Mouse (Mus musculus) kidney, postnatal 4 days (tissue): ENCODE results near the gene Pdcd1lg2.

Experiments used
- DNase-seq, 2 experiments: peaks; one replicate each; pipeline ENCODE4 v3.0.0; 2021; ENCODE audit warnings: mixed read lengths in 2 of 2

Gene Pdcd1lg2

DNA sequence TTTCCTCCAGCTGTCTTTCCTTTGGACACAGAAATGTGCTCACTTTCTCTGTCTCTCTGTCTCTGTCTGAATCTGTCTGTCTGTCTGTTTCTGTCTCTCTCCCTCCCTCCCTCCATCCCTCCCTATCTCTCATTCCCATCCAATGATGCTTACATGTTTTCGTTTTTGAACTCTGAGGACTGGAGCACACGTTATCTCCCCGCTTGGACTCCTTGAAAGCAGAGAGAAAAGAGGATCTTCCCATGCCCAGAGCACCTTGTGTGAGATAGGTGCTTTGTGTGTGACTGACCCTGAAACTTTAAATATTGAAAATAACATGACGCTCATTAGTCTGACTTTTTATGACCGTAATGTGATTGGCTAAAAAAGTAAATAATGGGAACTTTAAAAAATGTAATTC is 62.2 kb downstream of the Pdcd1lg2 start:
- no peak for DNase-seq

DNA sequence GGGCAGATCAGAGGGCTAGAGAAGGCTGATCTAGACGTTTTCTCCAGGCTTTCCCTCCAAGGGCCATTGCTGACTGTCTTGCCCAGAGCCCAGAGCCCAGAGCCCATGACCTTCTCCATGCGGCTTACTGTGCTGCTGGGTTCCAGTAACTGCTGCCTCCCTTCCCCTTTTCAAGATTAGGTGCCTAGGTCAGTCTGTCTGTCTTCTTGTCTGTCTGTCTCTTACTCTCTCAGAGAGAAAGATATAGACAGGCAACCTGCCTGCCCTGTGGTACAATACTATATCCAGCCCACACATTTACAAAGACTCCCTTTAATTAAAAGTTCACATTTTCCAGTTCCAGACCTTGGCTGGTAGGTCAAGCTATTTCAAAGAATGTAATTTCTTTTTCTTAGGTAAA is 64.1 kb downstream of the Pdcd1lg2 start:
- no peak for DNase-seq

DNA sequence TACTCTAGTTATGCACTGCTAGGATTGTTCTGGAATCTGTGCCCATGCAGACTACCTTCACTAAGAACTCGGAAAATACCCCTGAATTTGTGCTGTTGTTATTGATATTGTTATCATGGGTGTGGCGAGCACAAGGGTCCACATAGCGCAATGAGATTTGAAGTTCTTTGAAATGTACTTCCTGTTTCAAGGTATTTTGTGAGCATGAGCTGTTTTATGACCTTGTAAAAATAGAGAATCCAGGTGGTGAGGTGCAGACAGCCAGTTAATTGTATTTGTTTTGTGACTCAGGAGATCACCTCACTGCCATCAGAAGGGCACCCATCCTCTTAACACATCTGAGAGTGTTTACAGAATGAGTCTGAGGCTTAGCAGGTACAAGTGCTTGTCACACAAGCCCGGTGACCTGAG is 64.5 kb downstream of the Pdcd1lg2 start:
- DNase-seq = no peak

DNA sequence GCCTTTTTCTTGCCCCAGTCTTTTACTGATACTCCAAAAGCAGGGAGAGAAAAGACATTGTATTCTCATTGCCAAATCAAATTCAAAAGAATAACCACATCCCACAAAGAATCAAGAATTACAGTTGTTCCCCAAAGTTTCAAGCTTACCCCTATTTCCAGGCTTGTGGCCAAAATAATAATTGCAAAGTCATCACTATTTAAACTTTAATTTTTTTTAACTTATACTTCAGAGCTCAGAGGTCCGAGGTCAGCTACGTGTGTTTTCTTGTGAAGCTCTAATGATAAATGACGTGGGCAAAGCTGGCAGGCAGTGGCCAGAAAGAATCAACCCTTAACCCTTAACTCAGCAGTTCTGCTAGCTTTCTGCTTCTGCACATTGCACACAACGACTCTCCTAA is 67.9 kb downstream of the Pdcd1lg2 start:
- DNase-seq = no peak

DNA sequence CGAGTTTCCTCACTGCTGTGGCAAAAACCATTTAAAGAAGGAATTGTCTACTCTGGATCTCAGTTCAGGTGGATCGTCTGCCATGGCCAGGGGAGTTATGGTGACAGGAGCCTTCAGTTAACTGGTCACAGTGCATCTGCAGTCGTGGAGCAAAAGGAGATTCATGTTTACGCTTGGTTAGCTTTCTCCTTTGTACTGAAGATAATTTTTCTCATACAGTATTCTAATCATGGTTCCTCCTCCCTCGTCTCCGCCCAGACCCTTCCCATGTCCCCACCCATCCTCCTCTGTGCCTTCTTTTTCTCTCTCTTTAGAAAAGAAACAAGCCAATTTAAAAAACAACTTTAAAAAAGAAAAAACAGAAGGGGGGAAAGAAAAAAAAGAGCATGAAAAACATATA is 70.9 kb downstream of the Pdcd1lg2 start:
- no peak for DNase-seq

DNA sequence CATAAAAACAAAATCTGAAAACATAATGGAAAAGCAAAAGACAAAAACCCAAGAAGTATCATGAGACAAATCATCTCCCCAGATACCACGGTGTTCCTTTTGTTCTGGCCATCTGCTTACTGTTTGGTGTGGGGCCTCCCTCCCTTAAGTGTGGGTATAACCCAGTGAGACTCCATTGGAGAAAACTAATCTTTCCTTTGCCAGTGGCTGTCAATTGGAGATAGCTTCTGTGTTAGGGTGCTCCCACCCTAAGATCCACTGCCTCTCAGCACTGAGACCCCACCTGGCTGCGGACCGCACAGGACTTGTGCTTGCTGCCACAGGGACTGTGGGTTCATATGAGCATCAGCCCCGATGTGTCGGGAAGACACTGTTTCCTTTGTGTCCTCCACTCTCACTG is 71.4 kb downstream of the Pdcd1lg2 start:
- DNase-seq = no peak

DNA sequence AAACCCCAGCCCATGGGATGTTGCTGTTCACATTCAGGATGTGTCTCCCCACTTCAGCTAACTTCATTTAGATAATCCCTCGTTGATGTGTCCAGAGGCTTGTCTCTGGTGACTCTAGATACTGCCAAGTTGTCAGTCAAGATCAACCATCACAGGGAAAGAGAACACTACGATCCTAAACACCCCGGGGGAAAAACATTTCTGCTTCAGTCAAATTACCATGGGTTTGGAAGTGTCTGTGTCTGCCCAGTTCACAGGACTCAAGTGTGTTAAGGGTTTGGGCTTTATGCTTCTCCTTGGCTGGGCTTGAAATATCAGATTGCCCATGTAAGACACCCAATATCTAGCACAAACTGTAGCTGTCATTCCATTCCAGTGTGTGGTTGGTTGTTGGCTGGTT is 71.9 kb downstream of the Pdcd1lg2 start:
- no peak for DNase-seq

DNA sequence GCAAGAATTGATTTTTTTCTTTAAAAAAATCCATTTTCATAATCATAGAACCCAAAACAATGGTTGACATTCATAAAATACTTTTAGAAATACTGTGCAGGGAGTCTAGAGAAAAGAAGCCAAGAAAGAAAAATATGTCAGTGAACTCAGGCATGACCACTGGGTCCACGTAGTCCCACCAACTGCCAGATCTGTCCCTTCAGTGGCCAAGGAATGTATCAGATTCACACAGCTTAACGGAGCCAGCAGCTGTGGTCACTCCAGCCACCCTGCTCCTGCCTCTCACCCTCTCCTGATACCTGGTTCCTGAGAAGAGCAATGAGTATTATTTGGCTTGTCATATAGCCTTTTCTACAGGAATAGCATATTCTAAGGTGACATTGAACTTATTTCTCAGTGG is 72.7 kb downstream of the Pdcd1lg2 start:
- DNase-seq = no peak

DNA sequence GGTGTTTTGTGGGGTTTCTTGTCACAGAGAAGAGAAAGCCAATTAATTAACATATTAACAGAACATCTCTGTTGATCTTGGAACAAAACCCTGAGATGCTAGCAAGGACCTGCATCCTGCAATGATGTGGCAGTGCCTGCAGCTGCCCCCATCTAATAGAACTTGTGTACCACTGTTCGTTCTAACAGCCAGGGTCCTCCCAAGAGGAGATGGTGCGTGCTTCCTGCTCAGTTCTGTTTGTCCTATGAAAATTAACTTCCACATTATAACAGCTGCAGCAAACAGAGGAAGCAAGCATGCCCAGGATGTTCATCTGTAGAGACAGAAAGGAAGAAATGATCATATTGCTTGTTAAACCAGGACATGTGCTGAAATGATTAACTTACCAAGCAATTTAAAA is 73.8 kb downstream of the Pdcd1lg2 start:
- DNase-seq = no peak

DNA sequence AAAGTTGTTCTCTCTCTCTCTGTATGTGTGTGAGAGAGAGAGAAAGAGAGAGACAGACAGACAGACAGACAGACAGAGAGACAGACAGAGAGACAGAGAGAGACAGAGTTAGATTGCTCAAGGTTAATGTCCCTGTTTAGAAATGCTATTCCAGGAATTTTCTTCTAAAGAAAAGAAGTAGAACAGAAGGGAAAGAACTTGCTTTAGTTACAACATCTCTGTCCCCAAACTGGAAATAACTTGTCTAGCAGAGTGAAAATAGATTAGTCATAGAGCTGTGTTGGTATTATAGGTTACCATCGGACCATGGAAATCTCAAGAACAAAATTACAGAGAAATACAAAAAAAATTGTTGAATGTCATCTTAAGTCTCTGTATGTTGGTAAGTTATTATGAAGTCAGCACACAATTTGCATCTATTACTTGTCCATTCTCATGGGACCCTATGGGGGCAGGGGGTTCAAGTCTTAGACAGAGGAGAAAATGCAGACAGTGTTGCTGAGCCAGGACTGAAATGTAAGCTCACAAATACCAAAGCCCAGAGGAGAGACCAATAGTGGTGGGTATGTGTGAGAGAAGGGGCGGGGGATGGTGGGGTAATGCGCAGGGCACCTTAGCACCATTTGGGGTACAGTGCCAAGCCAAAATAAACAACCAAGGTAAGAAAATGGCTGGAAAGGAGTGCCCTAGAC is 74.7 kb downstream of the Pdcd1lg2 start:
- DNase-seq = no peak

DNA sequence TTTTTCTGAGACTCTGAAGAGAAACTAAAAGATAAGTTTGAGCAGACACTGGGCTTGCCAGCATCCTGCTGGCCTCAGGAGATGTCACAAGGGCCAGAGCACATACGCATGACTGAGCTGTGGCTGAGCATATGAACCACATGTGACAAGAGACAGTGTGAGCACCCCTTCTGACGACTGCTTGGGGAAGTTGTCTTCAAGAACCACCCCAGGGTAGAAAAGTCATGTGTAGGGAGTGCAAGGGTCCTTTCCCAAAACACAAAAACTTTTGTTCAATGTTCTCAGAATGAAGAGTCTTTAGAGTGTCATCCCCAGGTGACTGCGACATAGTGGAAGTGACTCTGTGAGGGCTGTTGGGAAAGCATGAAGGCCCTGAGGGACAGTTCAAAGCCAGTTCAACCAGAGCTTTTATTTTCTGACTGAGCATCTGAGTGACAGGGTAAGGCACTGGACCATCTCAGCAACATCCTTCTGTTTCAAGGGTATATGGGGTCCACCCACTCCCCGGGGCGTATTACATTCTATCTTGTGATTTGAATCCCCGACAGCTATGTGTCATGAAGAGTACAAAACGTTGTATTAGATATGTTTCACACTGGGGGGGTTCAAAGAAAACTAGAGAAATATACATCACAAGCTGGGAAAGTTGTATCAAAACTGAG is 76.0 kb downstream of the Pdcd1lg2 start:
- no peak for DNase-seq

DNA sequence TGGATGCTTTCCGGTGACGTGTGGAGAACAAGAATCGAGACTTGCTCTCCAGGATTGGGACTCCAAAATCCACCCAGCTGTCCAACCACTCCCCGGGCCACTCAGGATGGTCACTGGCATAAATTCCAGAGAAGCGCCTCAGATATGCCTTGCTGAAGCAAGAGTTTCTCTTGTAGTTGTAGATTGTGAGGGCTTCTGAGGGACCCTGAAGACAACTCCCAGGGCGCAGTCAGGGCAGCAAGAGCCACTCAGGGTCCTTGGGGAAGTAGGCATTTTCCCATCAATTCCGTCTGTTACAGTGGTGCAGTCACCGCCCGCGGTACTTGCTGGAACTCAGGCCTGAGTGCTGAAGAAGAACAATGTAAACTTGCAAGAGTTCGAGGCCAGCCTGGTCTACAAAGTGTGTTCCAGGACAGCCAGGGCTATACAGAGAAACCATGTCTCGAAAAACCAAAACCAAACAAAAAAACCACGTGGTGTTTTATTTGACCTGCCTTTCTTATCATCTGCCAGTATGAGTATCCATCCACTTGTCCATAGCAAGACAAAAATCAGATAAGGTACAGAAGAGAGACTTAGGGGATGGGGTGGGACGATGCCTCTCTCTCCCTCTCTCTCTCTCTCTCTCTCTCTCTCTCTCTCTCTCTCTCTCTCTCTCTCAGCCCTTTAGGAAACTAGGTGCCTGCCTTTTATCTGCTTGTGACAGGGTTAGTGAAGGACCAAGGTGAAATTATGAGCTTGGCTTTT is 76.8 kb downstream of the Pdcd1lg2 start:
- DNase-seq = no peak

DNA sequence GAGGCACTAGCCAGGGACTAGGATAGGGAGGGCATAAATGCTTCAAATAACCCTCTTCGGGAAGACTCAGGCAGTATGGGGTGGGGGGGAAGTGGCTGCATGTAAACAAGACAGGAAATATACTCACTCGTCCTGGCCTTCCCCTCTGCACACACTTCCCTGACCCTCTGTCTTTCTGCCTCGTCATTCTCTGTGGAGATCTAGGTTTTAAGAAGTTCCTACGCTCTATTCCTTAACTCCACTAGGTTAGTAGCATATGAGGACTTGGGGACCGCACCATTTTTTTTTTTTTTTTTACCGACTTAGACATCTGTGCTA is 77.3 kb downstream of the Pdcd1lg2 start:
- no peak for DNase-seq

DNA sequence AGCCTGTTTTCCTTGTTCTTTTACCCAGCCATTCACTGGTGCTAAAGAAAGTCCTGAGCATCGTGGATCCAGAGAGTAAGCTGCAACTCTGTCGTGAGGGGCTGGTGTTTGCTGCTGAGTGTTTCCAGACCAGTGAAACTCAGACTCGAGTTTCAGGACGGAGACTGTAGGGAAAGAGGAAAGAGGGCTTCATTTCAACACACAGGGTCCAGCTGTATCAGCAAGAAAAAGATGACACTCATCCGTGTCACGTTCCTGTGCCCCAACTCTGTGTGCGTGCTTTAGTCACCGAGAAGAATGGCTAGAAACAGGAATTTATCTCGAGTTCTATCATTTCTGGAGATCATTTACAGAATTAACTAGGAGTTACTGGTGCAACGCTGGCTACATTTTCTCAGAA is 77.7 kb downstream of the Pdcd1lg2 start:
- no peak for DNase-seq

DNA sequence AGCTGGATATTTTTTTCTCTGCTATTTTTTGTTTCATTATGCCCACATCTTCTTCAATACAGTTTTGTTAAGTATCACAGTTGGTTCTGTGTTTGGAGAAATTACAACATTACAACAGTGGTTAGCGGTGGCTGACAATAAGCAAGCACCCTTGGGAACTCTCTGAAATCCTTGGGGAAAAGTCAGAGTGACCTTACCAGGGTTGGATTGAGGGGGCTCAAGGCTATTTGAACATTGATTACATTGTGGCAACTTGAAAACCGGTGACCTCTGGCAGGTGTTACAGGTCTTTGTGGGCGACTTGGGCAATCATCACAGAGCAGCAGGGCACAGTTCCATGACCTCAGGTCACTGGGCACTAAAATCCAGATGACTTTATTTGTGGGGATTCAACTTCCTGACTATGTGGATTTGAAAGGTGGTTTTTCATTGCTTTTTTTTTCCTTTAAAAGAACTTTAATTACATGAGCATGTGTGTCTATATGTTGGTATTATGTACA is 79.1 kb downstream of the Pdcd1lg2 start:
- DNase-seq = no peak

DNA sequence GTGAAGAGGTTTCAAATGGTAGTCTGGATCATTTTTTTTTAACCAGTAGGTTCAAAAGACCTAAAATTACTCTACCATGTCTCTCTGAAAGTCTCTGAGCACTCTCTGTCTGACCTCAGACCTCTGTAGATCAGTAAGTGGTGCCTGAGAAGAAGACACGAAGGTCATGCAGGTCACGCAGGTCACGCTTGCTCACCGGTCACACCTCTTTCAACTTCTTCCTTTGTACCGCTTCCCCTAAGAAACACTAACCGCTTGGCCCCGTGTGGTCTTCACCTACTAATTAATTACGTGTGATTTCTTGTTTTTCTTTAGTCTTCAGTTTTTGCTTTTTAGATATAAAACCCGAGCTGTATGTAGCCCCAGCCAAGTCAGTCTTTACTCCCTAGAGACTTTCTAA is 80.7 kb downstream of the Pdcd1lg2 start:
- no peak for DNase-seq

DNA sequence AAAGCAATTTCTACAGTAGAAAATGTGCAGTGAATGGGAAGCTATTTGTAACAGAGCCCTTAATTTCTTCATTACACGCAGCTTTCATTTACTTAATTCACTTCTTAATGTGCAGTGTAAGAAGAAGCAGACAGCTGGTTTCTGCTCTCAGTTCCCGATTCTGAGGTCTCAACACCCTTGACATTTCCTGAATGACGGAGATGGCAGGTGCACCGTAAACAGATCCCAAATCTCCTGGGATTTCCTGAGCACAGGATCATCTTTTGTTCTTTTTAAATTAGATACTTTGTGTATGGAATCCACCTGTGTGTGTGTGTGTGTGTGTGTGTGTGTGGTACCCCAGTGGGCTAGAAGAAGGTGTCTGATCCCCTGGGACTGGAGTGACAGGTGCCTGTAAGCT is 83.7 kb downstream of the Pdcd1lg2 start:
- DNase-seq = no peak

DNA sequence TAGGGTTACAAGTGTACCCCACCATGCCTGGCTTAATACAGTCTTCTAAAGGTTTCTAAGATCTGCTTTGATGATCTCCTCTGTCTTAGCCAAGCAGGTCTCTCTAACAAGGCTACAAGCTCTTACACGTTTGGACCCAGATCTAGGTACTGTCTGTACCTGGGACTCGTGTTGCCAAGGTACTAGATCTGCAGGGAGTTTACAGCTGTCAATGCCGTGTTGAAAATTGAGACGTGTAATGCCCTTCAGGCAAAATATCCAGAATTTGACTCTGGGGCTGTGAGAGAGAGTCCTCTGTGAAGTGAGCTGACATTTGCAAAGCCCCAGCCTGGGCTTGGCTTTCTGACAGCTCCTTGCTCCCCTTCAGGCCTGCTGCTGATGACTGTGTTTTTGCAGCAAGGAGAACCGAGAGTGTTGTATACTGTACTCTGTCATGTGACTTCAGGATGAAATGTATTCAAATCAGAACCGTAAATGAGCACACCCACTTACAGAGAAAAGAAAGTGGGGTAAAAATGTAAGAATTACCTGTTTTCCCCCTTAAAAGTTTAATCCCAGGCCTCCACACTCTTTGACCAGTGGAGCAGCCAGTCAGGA is 85.4 kb downstream of the Pdcd1lg2 start:
- no peak for DNase-seq

DNA sequence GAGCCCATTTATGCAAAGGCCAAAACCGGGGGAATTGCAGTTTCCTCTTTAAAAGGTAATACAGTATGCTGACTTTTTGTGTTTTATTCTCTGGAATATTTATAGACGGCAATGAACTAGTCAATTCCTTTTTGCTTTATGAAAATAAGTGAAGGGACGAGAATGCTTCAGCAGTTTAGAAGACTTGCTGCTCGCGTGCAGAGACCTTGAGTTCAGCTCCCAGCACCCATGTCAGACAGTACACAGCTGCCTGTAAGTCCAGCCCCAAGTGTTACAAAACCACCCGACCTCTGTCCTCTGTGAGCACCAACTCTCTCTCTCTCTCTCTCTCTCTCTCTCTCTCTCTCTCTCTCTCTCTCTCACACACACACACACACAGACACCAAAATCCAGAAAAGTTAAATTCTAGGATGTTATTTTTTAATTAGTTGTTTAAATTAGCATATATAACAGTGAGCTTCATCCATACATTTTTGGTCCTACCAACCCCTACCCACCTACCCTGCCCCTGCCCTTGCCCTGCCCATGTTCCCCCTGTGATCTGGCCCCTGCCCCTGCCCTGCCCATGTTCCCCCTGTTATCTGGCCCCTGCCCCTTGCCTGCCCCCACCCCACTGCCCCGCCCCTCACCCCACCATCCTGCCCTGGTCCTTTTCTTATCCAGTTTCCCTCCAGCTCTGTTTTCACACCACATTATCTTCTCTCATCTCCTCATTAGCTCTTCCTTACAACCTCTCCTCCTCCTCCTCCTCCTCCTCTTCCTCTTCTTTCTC is 86.3 kb downstream of the Pdcd1lg2 start:
- no peak for DNase-seq

DNA sequence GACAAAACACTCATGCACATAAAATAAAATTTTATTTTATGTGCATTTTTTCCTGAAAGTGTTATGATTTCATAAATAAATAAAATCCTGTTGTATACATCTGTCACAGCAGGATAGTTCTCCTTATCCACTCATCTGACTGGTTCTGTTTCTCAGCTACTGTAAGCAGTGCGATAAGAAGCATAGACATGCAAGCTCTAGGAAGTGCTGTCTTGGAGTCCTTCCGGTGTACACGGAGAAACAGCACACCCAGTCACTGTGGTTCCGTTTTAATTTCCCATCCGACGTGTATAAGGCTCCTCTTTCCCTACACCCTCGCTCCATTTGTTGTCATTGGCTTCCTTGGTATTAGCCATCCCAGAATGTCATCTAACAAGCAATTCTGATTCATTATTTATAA is 87.2 kb downstream of the Pdcd1lg2 start:
- no peak for DNase-seq

DNA sequence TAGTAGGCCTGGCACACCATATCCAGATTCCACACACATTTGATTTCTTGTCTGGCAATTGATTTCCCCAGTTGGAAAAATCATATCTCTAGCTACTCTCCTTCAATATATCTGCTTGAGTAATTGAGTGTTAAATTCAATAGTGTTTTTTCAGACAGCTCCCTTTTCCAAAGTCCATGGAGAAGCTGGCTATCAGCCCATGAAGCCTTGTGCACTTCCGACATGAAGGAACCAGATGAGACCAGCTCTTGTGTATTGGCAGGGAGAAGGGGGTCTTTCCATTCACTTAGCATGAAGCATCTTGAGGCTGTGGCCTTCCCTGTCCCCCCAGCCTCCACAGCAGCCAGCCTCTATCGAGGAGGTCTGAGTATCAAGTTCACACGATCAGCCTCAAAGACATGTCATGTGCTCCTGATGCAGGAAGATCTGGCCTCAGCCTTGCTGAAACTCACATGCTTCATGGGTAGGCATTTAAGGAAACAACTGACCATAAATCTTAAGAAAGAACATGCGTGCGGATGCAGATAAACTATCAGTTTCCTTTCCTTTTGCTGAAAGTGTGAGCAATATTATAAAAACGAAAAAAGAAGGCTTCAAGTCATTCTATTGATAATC is 88.2 kb downstream of the Pdcd1lg2 start:
- DNase-seq = no peak

DNA sequence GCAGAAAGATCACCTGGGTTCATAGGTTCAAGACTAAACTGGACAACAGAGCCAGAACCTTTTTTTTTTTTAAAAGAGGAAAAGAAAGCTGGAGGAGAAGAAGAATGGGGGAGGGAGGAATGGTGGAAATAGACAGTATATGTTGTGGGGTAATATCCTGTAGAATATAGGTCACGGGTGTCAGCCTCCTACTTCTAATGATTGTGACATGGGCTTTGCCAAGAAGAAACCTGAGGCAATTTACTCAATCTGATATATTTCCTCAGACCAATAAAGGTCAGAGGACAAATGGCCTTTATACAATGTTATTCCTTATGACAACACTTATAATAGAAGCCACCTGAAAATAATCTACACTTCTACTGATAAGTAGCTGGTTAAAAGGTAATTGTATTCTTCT is 89.6 kb downstream of the Pdcd1lg2 start:
- DNase-seq = no peak

DNA sequence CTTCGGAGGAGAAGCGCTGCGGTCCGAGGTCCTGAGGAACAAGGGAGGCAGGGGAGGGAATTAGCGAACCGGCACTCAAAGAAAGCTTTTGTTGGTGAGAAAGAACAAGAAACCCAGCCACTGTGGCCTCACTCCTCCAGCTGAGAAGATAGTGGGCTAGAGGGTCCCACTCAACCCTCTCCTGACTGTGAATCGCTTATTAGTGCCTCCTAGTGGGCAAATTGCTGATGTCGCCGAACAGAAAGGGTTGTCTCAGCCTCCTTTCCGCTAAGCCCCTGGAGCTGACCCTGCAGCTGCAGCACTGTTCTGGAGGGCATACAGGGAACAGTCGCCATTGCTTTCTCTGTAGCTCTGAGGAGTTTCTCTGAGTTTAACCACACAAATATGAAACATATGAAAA is 90.4 kb downstream of the Pdcd1lg2 start:
- DNase-seq = peak; percentile 47 to 69
